Mouse (Mus musculus): ENCODE data around the gene Uts2. TPM values are rescaled to one million over a fixed set of nuclear protein-coding genes. Genes with fewer than 3 reads are reported as not detected.
"Not testable (repeated sequence)": the region's sequence is repeated elsewhere in the genome, so short reads cannot be mapped to it uniquely, and the experiment has no call there.

Uts2 gene
- polyA plus RNA-seq, 1 experiment from 2014 or later: not detected

DNA sequence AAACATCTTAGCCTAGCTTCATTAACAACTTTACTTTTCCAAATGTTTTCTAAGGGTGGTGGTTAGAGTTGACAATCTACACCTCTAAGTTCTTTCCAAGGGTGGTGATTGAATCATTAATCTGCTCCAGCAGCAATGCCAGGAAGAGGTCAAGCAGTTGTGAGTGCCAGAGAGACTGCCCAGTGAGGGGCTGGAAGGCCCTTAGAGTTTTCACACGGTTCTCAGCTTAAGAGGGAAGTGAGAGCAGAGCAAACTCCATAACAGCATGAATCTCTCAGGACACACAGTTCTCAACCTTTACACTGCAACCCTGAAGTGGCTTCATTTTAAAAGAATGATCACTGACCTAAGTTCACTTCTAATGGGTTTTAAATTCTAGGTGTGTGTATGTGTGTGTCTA is 21.8 kb upstream of the Uts2 start:
- Histone ChIP-seq H3K36me3 (no peaks in the 10 kb centered on the region), H3K4me2 (replicated peaks) (no peak overlapping the region), H3K27ac (no peak overlapping the region), H3K9ac (replicated peaks) (no peak overlapping the region), H3K4me3 (replicated peaks) (no peak overlapping the region), H3K9me3 (no peaks in the 10 kb centered on the region), H3K4me1 (replicated peaks) (no peaks in the 10 kb centered on the region), H3K27me3 (no peaks in the 10 kb centered on the region)
- 40% methylated on average over 1 of the region's 1 CpGs for whole genome bisulfite sequencing
- no peak for ATAC-seq

DNA sequence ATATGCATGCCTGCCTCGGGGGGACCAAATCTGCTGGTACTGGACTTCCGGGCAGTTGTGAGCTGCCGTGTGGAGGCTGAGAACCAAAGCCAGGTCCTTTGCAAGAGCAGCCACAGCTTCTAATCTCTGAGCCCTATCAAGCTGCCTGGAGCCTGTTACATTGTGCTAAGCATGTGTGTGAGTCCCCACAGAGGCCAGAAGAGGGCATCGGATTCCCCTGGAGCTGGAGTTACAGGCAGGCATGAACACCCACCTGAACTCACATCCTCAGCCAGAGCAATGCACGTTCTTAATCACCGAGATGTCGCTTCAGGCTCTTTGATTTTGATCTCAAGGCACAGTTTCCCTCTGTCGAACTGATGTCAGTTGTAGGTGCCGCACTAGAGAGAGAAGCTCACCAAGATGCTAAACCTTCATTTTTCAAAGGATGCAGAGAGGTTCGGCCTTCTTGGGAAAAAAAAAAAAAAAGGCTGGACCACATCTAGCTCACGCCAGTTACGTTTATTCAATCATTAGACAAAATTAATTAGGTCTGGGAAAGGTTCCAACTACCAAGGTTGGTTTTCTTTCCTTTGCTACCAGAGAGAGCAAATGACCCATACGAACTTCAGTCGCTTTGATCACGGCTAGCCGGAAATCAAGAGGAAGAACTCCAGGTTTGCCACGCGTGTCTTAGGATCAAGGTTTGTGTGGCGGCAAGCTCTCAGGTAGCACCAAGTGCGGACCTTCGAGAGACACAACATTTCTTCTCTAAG is 18.6 kb upstream of the Uts2 start:
- 91% methylated on average over 21 of the region's 21 CpGs for WGBS
- Histone ChIP-seq H3K4me2 (replicated peaks) (no peak overlapping the region), H3K36me3 (no peaks in the 10 kb centered on the region)

DNA sequence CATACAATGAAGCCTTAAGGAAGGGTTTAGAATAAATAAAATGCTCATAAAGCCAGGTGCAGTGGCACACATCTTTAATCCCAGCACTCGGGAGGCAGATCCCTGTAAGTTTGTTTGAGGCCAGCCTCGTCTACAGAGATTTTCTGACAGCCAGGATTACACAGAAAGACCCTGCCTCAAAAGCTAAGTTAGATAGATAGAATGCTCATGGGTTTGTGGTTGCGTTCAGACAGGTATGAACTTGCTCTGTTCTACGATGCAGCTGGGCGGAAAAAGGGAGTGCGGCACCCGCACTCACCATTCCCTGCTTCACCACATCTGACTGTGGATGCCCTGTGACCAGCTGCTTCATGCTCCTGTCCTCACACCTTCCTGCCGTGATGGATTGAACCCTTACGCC is 17.4 kb upstream of the Uts2 start:
- H3K4me3 ChIP-seq (replicated peaks): no peak overlapping the region
- 86% methylated on average over 9 of the region's 9 CpGs for WGBS
- no peaks in the 10 kb centered on the region for H3K36me3 ChIP-seq
- H3K4me1 ChIP-seq (replicated peaks): no peaks in the 10 kb centered on the region
- no peaks in the 10 kb centered on the region for H3K27me3 ChIP-seq
- no peak overlapping the region for H3K27ac ChIP-seq
- H3K9ac ChIP-seq (replicated peaks): no peak overlapping the region
- no peak overlapping the region for H3K4me2 ChIP-seq (replicated peaks)
- no peaks in the 10 kb centered on the region for H3K9me3 ChIP-seq
- ATAC-seq: no peak

More for the DNA sequence above, 18.6 kb upstream of the Uts2 start:
- H3K9ac ChIP-seq (replicated peaks): no peak overlapping the region
- no peaks in the 10 kb centered on the region for H3K27me3 ChIP-seq
- H3K9me3 ChIP-seq: no peaks in the 10 kb centered on the region
- H3K4me3 ChIP-seq (replicated peaks): no peak overlapping the region
- ATAC-seq: no peak
- H3K27ac ChIP-seq: no peak overlapping the region
- no peaks in the 10 kb centered on the region for H3K4me1 ChIP-seq (replicated peaks)

DNA sequence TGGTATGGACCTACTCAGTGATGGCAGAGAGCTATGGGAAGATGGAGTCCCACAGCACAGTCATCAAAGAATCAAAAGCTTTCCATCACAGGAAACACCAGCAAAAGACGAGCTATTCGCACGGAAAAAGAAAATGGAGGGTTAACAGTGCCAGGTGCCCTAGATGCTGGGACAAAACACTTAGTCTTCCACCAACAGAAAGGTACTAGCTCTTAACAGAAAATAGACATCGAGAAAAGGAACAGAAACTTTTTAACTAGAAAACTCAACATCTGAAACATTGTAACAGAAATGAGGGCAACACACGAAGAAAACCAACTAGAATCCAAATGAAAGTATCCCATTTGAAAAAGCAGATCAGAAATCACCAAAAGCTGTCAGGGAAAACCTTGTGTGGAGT is 16.7 kb upstream of the Uts2 start:
- no peak overlapping the region for H3K9ac ChIP-seq (replicated peaks)
- no peak for ATAC-seq
- H3K4me3 ChIP-seq (replicated peaks): no peak overlapping the region
- H3K36me3 ChIP-seq: no peaks in the 10 kb centered on the region
- no peak overlapping the region for H3K4me2 ChIP-seq (replicated peaks)
- no peak overlapping the region for H3K27ac ChIP-seq
- no peaks in the 10 kb centered on the region for H3K9me3 ChIP-seq
- WGBS: 96% methylated on average over 5 of the region's 5 CpGs
- H3K4me1 ChIP-seq (replicated peaks): no peaks in the 10 kb centered on the region
- no peaks in the 10 kb centered on the region for H3K27me3 ChIP-seq

DNA sequence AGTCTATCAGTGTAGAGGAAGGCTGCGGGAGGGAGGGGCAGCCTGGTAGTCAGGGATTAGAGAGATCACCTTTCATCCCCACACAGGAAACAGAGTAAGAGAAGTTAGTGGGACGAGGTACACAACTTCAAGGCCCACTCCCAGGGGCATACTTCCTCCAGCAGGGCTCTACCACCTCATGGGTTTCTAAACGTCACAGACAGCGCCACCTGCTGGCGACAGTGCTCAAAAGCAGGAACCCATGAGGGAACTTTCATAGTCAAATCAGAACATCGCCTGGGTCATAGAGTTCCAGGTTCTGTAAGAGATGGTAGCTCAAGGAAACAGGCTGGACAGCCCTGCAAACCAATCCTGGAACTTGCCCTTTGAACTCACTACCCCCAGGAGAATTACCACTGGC is 6.7 kb upstream of the Uts2 start:
- Histone ChIP-seq H3K27ac (no peak overlapping the region), H3K4me3 (replicated peaks) (no peak overlapping the region), H3K27me3 (no peaks in the 10 kb centered on the region), H3K9ac (replicated peaks) (no peak overlapping the region), H3K4me1 (replicated peaks) (no peaks in the 10 kb centered on the region), H3K4me2 (replicated peaks) (no peak overlapping the region), H3K9me3 (no peaks in the 10 kb centered on the region), H3K36me3 (no peaks in the 10 kb centered on the region)
- no peak for ATAC-seq
- WGBS: 46% methylated on average over 6 of the region's 6 CpGs

DNA sequence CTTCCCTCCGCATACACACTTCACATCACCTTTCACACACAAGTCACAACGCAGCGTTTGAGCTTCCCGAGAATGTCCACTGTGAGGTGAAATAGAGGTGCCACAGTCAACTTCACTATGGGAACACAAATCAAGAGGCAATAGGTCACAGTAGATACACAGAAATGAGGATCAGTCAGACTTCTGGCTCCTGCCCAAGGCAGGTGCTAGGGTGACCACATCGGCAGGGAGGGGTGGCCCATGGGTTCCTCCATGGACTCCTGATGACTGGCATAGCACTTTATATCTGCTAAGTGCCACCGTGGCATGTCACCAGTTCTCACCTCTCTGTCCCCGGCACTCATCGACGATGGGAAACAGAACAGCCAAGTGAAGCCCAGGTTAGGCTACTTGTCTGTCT is 1.7 kb downstream of the Uts2 start:
- H3K36me3 ChIP-seq: no peaks in the 10 kb centered on the region
- no peak overlapping the region for H3K27ac ChIP-seq
- H3K4me2 ChIP-seq (replicated peaks): no peak overlapping the region
- 96% methylated on average over 9 of the region's 9 CpGs for WGBS
- H3K9me3 ChIP-seq: no peaks in the 10 kb centered on the region
- no peaks in the 10 kb centered on the region for H3K27me3 ChIP-seq
- no peaks in the 10 kb centered on the region for H3K4me1 ChIP-seq (replicated peaks)
- no peak for ATAC-seq
- H3K9ac ChIP-seq (replicated peaks): no peak overlapping the region
- no peak overlapping the region for H3K4me3 ChIP-seq (replicated peaks)

DNA sequence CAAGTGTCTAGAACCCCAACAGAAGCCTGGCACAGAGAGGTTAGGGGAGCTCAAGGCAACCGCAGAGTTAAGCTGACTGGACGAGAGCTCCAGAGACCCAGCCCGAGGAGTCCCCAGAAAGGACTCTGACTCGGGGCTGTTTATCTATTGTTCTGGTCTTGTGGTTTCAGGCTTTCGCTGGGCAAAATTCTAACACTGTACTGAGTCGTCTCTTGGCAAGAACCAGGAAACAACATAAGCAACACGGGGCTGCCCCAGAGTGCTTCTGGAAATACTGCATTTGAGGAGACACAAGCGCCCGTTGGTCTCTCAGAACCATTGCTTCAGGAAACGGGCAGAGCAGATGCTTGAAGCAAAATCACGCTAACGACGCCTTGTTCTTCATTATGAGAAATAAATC is 4.5 kb downstream of the Uts2 start:
- no peak for ATAC-seq
- Histone ChIP-seq H3K4me1 (replicated peaks) (no peaks in the 10 kb centered on the region), H3K36me3 (no peaks in the 10 kb centered on the region; the same call in 1 of the 2 replicates), H3K4me3 (replicated peaks) (no peak overlapping the region), H3K4me2 (replicated peaks) (no peak overlapping the region), H3K27me3 (no peaks in the 10 kb centered on the region), H3K27ac (no peak overlapping the region), H3K9me3 (no peaks in the 10 kb centered on the region), H3K9ac (replicated peaks) (no peak overlapping the region)
- WGBS: 80% methylated on average over 13 of the region's 13 CpGs

DNA sequence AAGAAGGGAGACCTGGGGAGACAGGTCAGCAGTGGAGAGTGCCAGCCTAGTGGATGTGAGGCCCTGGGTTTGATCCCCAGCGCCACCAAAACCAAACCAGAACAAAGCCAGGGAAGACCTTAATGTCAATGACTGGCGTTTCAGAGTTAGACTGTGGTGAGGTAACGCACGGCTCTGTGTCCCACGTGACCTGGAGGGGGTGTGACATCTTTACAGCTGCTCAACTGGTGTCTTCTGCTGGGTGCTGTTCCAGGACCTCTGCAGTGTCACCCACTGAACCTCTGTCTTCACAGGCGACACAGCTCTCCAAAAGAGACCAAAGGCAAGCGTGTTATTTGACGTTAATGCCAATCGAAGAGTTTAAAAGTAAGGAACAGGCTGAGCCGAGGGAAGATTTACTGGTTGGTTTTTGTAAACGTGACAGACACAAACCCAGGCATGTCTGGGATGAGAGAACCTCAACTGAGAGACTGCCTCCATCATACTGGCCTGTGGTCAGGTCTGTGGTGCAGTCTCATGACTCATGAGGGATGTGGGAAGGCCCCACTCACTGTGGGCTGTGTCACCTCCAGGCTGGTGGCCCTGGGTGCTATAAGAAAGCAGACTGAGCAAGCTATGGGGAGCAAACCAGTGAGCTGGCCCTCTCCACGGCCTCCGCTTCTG is 8.9 kb downstream of the Uts2 start:
- H3K27me3 ChIP-seq: no peaks in the 10 kb centered on the region
- H3K4me3 ChIP-seq (replicated peaks): no peak overlapping the region
- H3K9ac ChIP-seq (replicated peaks): no peak overlapping the region
- WGBS: 94% methylated on average over 13 of the region's 13 CpGs
- no peak overlapping the region for H3K27ac ChIP-seq
- H3K36me3 ChIP-seq: peaks cover 3% of the 10 kb centered on the region; the same call in 1 of the 2 replicates
- H3K4me2 ChIP-seq (replicated peaks): no peak overlapping the region
- ATAC-seq: no peak
- no peaks in the 10 kb centered on the region for H3K4me1 ChIP-seq (replicated peaks)
- no peaks in the 10 kb centered on the region for H3K9me3 ChIP-seq

DNA sequence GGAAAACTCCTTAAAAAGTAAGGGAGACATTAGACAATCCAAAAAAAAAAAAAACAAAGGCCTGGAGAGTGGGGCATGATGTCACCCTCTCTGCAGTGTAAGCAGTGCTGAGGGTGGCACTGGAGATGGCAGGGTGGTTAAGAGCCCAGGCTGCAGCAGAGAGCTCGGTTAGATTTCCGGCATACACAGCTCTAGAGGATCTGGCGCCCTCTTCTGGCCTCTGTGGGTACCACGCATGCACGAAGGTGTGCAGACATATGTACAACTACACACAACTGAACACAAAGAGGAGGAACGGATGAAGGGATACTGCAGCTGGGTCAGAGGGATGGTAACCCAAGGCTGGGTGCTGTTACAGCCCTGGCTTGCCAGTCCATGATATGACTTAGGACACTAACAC is 10.0 kb downstream of the Uts2 start:
- no peak overlapping the region for H3K4me3 ChIP-seq (replicated peaks)
- peaks cover 3% of the 10 kb centered on the region; the same call in 1 of the 2 replicates for H3K36me3 ChIP-seq
- H3K9me3 ChIP-seq: no peaks in the 10 kb centered on the region
- WGBS: 46% methylated on average over 6 of the region's 6 CpGs
- H3K4me2 ChIP-seq (replicated peaks): no peak overlapping the region
- H3K27me3 ChIP-seq: no peaks in the 10 kb centered on the region
- no peak overlapping the region for H3K9ac ChIP-seq (replicated peaks)
- no peak for ATAC-seq
- no peak overlapping the region for H3K27ac ChIP-seq
- H3K4me1 ChIP-seq (replicated peaks): no peaks in the 10 kb centered on the region

DNA sequence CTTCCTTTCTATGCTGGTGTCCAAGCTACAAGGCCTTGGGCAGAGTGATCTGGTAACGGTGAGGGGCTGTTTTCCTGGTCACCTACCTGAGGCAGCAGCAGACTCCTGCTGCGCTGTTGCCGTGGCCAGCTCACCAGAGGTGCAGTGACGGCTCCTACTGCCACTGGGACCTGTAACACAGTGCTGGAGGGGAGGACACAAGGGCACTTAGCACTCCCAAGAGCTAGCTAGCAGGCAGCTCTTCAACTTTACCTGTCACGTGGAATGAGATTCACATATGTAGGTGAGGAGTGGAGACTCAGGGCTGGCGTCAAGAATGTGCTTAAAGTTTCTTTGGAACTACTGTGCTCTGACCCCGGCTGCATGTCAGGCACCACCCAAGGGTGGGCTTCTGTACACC is 13.4 kb downstream of the Uts2 start:
- WGBS: 89% methylated on average over 7 of the region's 7 CpGs
- H3K4me1 ChIP-seq (replicated peaks): no peaks in the 10 kb centered on the region
- no peak for ATAC-seq
- H3K9ac ChIP-seq (replicated peaks): no peak overlapping the region
- no peak overlapping the region for H3K27ac ChIP-seq
- H3K4me3 ChIP-seq (replicated peaks): no peak overlapping the region
- H3K36me3 ChIP-seq: peaks cover 9% of the 10 kb centered on the region
- H3K4me2 ChIP-seq (replicated peaks): no peak overlapping the region
- H3K9me3 ChIP-seq: no peaks in the 10 kb centered on the region
- no peaks in the 10 kb centered on the region for H3K27me3 ChIP-seq

DNA sequence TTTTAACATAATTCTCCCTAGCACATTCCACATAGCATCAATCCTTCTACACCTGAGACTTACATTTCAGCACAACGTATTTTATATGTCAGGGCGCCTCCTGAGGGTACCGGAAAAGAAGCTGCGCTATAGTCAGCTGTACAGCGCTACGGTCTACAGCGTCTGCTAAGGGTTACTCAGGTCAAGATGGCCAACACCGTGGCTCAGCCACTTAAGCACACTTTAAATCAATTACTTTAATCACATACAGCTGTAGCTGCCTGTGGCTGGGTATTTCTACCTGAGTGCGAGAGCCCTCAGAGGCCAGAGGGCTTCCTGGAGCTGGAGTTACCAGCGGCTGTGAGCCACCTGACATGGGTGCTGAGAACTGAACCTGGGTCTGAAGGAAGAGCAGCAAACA is 19.0 kb downstream of the Uts2 start:
- Histone ChIP-seq H3K9ac (replicated peaks) (no peak overlapping the region), H3K36me3 (peaks cover 25% of the 10 kb centered on the region), H3K4me2 (replicated peaks) (no peak overlapping the region), H3K4me3 (replicated peaks) (no peak overlapping the region), H3K9me3 (no peaks in the 10 kb centered on the region), H3K27ac (no peak overlapping the region), H3K27me3 (no peaks in the 10 kb centered on the region), H3K4me1 (replicated peaks) (no peaks in the 10 kb centered on the region)
- WGBS: 91% methylated on average over 10 of the region's 10 CpGs
- no peak for ATAC-seq

DNA sequence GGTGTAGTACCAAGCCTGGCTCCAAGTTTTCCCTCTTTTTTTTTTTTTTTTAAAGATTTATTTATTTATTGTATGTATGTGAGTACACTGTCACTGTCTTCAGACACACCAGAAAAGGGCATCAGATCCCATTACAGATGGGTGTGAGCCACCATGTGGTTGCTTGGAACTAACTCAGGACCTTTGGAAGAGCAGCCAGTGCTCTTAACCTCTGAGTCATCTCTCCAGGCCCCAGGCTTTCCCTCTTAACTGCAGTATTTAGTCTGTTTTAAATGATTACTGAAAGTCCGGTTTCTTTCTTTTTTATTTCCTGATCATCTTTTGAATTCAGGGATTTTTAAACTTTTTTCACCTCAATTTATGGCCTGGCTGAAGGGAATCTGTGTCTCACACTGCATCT is 20.5 kb downstream of the Uts2 start:
- WGBS: 89% methylated on average over 1 of the region's 1 CpGs
- not testable (repeated sequence) for ATAC-seq

DNA sequence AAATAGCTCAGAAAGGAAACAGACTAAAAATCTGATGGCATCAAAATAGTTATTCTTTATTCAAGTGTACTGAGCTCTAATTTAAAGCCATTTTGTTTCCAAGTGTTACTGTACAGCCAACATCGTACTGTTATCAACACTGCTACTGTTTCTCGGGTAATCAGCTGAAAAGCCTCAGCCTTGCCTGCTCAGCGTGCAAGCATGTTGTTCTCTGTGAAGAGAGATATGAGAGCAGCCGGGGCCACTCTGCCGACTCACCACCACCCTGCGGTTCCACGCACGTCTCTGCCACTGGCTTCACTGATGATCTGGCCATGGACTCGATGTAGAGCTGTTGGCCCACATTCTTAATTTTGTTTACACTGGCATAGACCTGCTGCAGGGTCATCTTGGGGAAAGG is 27.3 kb downstream of the Uts2 start:
- WGBS: 90% methylated on average over 9 of the region's 9 CpGs
- no peaks in the 10 kb centered on the region for H3K9me3 ChIP-seq
- no peak for ATAC-seq

More for the DNA sequence above, 20.5 kb downstream of the Uts2 start:
- H3K27ac ChIP-seq; H3K27me3 ChIP-seq; H3K4me1 ChIP-seq (replicated peaks); H3K4me3 ChIP-seq (replicated peaks); H3K9ac ChIP-seq (replicated peaks); H3K9me3 ChIP-seq; H3K4me2 ChIP-seq (replicated peaks): not testable (repeated sequence)
- H3K36me3 ChIP-seq: peaks cover 27% of the 10 kb centered on the region

More for the DNA sequence above, 27.3 kb downstream of the Uts2 start:
- H3K4me2 ChIP-seq (replicated peaks): no peak overlapping the region
- H3K4me3 ChIP-seq (replicated peaks): no peak overlapping the region
- H3K27me3 ChIP-seq: no peaks in the 10 kb centered on the region
- H3K4me1 ChIP-seq (replicated peaks): no peaks in the 10 kb centered on the region
- peaks cover 8% of the 10 kb centered on the region for H3K36me3 ChIP-seq
- H3K9ac ChIP-seq (replicated peaks): no peak overlapping the region
- H3K27ac ChIP-seq: no peak overlapping the region

Measured in midbrain, embryonic 13.5 days (tissue).